Mouse (Mus musculus) urinary bladder, adult 2 months (tissue): ENCODE data around the gene Mboat1. TPM values are rescaled to one million over a fixed set of nuclear protein-coding genes. Genes with fewer than 3 reads are reported as not detected.
A peak's percentile ranks its signal among the peaks of the same experiment; 100 is the strongest.

ENCODE experiments used
- DNase-seq: peaks from one replicate; pipeline ENCODE4 v3.0.0; 2022; ENCODE audit warnings: low spot score
- polyA plus RNA-seq: library from polyadenylated mRNA; depleted of rRNA; stranded (reverse); fragments of >200 nt; gene quantifications from 2 replicates; pipeline ENCODE4 v1.2.3, GENCODE M21; 2012; rRNA removed

Mboat1 gene
- 11.3 and 12.7 TPM in 2 replicates for polyA plus RNA-seq

DNA sequence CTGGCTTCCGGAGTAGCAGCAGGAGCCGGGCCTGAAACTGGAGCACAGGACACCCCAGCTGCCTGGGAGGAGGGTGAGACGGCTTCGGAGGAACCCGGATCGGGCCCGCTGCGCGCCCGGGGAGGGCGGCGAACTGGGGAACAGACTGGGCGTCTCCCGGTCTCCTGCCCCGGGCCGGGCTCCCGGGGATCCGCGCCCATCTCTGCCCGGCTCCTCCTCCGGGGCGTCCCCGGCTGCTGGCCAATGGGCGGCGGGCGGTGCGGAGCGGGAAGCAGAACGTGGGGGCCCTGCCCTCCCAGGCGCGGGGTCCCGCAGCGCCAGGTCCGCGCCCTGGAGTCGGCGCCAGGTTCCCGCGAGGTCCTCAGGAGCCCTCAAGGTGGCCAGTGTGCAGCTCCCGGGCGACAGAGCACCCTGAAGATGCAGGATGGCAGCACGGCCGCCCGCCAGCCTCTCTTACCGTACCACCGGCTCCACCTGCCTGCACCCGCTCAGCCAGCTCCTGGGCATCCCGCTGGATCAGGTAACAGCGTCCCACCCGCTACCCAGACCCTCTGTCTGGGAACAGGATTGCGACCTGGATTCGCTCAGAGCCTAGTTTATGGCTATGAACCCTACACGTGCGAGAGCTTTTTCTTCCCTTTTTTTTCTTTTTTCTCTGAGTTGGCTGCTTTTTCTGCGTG, at the start of gene Mboat1:
TSS of gene Mboat1 (plus strand) at position 247 of the 680 bp plus-strand sequence.
- peak; percentile 90 for DNase-seq

DNA sequence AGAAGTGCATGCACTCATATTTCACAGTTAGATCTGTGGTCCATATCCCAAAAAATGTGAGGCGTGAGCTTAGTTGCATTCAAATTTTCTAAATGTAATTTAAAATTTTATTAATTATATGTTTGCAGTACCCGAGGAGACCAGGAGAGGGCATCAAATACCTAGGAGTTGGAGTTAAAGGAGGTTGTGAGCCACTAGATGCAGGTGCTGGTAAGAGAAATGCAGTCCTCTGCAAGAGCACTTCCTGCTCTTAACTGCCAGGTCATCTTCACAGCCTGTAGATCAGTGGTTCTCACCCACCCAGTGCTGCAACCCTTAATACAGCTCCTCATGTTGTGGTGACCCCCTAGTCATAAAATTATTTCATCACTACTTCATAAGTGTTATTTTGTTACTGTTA, 43.2 kb upstream of the Mboat1 start:
- DNase-seq: no peak

DNA sequence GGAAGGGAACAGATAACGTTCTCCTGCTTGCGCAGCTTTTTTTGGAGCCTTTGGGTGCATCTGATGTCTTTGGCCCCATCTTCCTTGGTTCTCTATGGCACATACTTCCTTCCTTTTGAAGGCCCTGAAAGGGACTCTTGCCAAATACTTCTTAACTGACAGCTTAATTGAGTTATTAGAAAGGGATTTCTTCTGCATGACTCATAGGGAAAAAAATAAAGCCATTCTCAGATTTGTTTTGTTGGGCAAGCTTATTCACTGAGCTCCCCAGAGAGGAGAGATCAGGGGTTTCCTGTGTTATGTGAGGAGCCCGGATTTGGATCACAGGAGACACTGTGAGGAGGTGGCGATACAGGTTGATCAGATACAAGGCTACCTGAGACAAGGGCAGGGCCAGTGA, 40.4 kb upstream of the Mboat1 start:
- DNase-seq: no peak

DNA sequence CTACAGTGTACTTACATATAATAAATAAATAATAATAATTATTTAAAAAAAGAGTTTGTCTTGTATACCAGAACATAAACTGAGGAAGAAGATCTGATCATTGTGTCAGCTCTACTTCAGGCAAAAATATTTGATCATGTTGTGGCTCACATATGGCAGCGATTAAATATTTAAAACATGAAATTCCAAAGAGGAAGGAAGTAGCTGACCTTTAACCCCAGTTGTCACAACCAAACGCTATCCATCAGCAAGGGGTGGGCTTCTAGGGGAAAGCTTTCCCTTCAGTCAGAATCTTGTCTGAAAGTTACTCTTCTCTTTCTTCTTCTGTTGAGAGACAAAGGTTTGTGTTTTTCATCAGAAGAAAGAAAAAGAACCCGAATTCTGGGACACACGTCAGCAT, 39.8 kb upstream of the Mboat1 start:
- DNase-seq: no peak

DNA sequence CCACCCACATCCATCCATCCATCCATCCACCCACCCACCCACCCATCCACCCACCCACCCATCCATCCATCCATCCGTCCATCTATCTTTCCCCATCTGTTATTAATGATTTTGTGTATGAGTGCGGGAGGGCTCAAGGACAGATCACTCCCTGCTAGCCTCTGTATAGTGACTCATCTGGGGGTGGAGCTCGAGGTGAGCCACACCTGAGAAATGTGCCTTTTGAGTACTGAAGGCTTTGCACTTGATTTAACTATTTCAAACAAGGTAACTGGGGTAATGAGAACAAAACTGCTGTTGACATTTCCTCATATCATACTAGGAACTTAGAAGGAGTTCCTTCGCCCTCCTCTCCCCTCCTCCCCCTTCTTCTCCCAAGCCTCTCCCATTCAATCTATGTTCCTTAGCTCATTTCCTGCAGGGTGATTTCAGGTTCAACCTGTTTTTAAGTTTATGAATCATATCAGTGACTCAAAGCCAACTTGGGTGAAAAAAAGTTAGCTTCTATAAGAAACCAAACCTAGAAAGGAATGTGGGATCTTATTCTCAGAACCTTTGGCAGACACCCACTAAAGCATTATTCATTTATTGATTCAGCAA, 27.2 kb upstream of the Mboat1 start:
- DNase-seq: no peak

DNA sequence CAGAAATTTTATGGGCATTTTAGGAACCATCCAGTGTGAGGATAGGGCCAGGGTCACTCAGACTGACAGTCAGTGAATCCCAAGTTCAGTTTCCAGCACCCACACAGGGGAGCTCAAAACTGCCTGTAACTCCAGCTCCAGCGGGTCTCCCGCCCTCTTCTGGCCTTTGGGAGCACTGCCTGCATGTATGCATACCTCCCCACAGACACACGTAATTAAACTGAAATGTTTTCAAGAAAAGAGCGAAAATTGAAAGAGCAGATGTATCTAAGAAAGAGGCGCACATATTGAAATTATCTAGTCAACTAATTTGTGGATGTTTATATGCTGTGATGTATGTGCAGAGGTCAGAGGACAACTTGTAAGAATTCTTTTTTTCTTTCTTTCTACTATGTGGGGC, 20.5 kb upstream of the Mboat1 start:
- DNase-seq: no peak

DNA sequence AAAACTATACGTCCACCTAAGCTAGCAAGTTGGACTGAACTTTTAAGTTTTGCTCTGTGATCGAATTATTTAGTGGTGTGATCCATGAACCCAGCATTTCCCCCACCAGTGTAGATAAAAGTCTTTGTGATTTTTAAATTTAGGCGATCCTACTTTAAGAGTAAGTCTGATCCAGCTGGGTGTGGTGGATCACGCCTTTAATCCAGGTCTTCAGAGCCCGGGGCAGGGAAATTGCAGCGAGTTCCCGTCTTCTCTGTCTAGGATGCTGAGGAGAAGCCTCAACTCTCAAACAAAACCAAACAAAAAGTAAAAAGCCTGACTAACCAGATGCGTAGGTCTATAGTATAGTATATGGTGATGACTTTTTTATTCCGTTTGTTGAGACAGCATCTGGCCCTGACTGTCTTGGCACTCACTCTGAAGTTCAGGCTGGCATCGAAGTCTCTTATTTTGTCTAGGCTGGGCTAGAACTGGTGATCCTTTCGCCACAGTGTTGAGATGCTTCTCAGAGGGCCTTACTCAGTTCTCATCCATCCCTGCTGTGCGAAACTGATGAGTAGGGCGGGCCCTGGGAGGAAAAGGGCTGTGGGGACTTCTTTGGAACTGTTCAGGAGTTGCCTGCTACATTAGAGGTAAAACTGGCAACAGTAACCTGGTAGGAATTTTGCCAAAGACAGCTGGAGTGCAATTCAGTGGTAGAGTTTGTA, 787 bp downstream of the Mboat1 start:
- DNase-seq: no peak

DNA sequence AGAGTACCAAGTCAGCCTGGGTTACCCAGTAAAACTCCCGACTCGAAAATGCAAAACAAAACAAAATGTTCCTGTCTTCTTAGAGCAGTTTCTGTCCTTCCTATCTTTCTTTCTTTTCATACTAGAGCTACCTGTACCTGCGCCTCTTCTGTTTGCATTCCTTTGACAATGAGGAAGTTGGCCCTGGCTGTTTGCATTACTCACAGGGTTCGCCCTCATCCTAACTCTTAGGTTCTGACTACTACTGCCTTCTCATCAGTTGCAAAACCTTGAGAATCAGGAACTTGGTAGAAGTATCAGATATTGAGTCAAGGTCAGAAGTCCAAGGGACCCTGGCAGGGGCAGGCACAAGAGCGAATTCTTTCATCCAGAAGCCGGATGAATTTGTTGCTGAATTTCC, 1.7 kb downstream of the Mboat1 start:
- no peak for DNase-seq

DNA sequence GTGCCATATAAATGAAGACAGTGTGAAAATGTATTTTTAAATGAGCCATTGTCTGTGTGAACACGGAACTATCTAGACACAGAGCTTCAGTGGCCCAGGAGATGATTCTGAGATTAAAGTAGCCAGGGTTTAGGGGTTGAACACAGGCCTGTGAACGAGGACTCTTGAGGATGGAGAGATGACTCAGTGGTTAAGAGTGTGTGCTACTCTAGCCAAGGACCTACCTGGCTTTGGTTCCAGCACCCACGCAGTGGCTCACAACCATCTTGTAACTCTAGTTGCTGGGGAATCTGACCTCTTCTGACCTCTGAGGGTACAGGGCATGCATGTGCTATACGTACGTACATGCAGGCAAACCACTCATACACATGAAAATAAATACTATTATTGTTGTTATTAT, 3.9 kb downstream of the Mboat1 start:
- DNase-seq: no peak

DNA sequence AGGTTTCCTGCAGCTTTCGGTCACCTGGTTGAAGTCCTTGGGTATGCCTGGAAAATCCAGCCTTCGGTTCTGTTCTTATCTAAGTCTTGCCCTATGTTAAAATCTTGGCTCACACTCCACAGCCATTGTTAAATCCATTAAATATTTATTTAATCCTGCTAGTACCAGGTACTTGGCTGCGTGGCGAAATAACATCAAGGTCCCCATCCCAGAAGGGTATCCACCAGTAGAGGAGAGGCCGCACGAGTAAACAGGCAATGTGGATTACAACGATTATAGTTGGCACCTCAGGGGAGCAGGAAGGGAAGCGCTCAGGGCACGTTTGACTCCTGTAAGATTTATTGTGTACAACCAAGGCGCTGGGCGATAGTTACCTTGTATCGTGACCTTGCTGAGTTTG, 4.4 kb downstream of the Mboat1 start:
- DNase-seq: no peak

DNA sequence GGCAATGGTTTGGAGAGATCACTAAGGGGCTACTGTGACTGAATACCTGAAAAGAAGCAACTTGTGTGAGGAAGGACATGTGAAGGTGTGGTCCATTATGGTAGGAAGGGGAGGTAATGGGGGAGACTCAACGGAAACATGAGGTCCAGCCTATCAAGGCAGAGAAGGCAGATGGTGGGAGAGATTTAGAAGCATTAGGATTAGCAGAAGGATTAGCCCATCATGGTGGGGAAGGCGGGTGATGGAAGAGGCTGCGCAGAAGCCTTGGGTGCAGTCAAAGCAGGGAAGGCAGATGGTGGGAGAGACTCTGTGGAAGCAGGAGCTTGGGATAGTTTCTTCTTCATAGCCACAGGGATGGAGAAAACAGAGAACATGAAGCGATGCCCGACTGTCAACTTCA, 5.7 kb downstream of the Mboat1 start:
- no peak for DNase-seq

DNA sequence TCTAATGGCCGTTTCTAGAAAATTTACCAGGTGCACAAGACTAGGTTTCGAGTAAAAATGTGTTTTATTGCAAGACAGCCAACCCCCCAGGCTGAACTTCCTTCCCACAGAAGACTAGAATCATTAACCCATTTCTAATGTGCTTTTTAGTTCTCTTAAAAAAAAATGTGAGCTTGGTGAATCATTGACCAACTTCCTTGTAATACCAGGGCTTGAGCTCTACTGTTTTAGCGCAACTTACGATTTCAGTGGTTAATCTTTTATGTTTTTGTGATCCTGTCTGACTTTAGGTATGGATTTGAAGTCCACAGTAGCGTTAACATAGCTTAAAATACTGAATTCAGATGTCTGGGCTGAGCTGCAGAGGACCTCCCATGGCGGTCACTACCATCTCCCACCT, 10.2 kb downstream of the Mboat1 start:
- DNase-seq: no peak

DNA sequence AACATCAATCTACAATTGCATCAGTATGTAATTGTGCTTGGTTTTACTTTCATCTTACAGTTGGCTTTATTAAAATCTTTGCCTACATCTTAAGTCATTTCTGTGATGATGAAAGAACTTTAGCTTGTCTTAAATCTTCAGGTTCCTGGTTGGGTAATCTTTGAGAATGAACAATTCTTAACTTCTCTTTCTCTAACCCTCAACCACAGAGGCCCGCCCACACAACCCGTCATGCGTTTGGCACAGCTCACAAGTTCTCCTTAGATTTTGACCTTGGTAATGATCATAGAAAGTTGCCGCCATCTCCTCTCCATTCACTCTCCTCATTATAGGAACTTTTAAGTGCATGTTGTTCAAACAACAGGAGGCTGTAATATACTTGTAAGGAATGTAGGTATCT, 18.0 kb downstream of the Mboat1 start:
- DNase-seq: no peak

DNA sequence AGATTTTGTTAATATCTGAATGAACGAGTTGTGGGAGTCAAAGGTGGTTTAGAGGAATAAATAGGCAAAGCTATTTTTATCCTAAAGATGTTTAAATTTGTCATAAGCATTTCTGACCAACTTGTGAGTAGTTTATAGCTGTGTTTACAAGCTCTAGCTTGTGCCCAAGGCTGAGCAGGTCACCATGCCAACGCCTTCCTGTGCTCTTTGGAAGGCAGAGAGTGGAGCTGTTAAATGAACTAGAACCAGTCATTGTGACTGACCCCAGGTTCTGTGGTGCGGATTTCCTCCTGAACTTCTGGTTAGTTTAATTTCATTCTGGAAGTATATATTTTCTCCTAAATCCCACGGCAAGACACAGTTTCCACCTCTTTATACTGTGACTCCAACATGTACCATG, 23.3 kb downstream of the Mboat1 start:
- DNase-seq: no peak

DNA sequence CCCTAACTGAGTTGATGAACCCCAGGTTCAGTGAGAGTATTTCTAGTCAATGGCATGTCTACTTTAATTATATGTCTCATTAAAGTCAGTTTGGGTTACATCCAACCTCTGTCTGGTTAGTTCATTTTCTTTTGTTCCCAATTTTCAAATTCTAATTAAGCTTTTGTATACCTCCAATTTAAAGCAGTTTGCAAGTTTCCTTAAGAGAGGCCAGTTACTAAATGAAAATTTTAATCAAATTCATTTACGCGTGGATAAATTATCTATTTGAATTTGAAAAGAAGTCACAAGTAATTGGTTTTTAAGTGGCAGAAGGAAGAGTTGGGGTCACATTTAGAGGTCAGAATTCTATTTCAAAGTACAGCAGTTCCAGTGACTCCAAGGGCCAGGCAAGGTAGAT, 27.2 kb downstream of the Mboat1 start:
- DNase-seq: no peak

DNA sequence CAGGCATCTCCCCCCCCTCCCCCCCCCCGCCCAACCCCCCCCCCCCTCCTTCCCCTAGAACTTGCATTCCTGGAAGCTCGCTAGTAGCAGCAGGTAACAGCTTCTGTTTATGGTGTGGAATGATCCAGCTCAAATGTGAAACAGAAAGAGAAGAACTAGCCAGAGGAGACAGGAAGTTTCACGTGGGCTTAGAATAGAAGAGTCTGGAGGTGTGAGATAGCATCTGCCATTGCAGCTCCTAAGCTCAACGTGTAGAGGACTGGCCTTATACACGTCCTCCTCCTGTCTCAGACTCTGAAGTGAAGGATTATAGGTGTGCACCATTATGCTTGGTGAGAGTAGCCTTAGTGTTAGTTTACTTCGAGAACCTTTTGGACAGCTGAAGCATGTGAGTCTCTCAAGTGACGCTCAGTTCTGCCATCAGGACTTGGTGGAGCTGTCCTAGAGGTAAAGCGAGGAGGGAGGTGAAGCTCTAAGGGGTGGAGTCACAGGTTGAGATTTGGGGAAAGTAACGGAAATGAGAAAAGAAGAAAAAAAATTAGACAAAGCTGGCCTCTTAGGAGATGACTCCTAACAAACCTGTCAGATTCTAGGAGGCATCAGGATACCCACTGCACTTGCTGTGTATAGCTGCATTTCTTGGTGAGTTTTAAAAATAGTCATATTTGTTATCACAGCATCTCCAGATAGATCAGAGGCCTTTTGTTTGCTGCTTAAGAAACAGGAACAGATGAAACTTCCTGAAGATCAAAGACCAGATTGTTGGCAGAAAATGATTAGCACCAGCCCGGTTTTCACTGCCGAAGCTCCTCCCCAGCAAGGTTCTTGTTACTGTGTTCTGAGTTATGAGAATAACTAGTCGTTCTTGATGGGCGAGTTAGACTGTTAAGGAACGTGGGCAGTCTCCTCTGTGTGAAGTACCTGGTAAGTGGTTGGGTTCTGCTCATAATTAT, 30.1 kb downstream of the Mboat1 start:
- DNase-seq: no peak

DNA sequence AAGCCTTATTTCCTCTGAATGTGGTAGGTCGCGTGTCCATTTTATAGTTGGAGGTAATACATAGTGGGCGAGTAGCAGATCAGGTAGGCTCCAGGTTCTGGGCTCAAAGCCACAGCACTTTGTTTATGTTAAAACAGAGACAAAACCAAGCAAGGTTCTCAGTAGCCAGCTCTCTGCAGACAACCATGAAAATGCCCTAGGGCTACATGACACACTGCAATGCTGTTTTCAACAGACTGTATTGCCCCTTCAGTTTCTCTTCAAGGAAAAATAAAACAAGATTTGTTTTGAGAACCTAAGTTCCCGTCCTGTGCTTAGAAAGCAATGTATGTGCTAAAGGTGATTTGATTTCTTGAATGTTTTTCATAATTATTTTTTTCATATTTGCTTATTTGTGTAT, 31.2 kb downstream of the Mboat1 start:
- DNase-seq: no peak

DNA sequence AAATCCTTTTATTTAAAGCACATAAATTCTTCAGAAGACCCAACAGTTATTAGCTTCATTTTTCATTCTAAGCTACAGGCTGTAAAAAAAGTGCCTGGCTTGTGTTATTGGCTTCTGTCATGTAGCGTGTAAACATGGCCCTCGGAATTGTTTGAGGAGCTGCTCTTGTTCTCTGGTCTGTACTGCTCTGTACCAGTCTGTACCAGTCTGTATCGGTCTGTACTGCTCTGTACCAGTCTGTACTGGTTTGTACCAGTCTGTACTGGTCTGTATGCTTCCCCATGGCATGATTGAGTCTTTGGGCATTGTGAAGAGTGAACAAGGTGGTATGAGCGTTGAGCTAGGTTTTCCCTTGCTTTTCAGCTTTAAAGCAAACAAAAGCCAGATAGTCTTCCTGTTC, 32.5 kb downstream of the Mboat1 start:
- DNase-seq: no peak

DNA sequence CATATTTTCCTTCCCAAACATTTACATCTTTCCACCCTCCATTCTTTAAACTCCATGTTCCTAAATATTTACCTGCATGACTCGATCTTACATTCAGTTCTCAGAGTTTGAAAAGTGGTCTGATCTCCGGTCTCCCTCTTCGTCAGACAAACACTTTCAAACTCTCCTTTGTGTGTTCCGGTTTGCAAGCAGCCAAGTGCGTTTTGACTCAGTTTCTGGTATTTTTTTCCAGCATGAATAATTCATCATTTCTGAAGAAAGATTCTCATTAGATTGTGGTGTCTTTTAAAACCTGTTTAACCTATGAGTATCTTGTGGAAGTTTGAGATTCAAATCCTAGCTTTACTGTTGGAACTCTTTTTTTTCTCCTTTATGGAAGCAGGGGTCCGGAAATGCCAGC, 33.8 kb downstream of the Mboat1 start:
- no peak for DNase-seq

DNA sequence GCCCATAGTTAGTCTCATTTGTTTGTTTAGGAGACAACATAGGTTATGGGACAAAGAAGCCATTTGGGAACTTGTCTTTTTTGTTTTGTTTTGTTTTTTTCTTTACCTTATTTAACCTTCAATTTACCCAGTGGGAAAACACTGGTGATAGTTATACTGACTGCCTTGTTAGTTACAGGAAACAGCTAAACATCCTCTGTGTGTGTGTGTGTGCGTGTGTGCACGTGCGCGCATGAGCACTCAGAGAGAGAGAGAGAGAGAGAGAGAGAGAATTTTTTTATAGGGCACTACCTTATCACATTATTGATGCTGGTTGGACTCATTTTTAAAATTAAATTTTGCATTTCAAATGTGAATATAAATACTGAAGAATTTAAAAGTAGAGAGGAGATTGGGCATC, 38.3 kb downstream of the Mboat1 start:
- DNase-seq: no peak

DNA sequence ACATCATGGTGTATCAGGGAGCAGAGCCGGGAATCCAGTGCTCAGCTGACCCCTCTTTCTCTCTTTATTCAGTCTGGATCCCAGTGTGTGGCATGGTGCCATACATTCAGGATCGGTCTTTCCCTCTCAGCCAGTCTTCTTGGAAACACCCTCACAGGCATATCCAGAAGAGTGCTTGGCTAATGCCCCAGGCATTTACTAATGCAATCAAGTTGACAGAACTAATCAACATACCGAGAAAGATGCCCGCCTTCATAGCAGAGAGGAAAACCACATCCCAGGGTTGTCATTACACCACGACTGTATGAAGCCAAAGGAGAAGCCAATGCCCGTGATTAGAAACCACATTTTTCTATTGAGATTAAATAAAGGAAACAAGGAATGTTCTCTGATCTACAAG, 41.1 kb downstream of the Mboat1 start:
- DNase-seq: no peak

DNA sequence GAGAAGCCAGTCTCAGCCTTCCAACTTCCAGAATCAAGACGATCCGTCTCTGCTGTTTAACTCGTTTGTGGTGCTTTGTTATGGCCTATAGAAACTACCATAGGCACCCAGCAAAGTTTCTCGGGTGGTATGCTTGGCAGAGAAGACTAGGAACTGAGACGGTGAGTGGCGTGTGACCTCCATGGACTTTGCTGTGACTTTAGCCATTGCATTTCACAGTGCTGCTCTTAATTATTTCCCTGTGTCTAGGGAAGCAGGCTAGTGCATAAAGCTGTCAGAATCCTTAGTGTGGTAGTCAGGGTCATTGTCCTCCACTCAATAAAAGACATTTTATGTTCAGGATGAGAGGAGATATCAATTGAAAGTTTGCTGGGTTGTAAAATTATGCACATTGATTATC, 49.3 kb downstream of the Mboat1 start:
- DNase-seq: no peak
